Mouse (Mus musculus) hindbrain, embryonic 11.5 days (tissue): ENCODE measurements at regions not wholly inside any gene's neighbourhood (a gene's known extent, or its start where the extent isn't known, plus 50 kb on each side); places are given as distances from the start of the nearest gene placed in this dataset.

Source experiments
- ATAC-seq: fragments of 200-750 bp; cut with Nextera tagmentation; 2 replicates; pipeline ENCODE4 v1.8.0; 2017; ENCODE audit warnings: mild to moderate bottlenecking, moderate TSS enrichment, moderate library complexity; ENCODE audit not compliant: low FRiP score
- DNase-seq: peaks from one replicate; pipeline ENCODE4 v3.0.0-alpha.2; 2015; ENCODE audit warnings: low spot score
- H3K27ac ChIP-seq: fragments of 300-500 bp; sonication (generic); 2 replicates; pipeline ENCODE4 v1.5.1; 2014; ENCODE audit warnings: mild to moderate bottlenecking, low read depth, low read length
- H3K27me3 ChIP-seq: fragments of 300-500 bp; sonication (generic); 2 replicates; pipeline ENCODE4 v1.6.1; 2014; ENCODE audit warnings: mild to moderate bottlenecking, low read length, moderate library complexity, mixed read lengths; ENCODE audit not compliant: control insufficient read depth, insufficient read depth
- H3K36me3 ChIP-seq: fragments of 300-500 bp; sonication (generic); 2 replicates; pipeline ENCODE4 v1.6.1; 2014; ENCODE audit warnings: mild to moderate bottlenecking, low read length, moderate library complexity, mixed read lengths; ENCODE audit not compliant: control insufficient read depth, insufficient read depth
- H3K4me1 ChIP-seq: fragments of 300-500 bp; sonication (generic); replicated peaks from 2 replicates; pipeline ENCODE4 v1.6.1; 2014; ENCODE audit warnings: low read length, mixed read lengths; ENCODE audit not compliant: control insufficient read depth, insufficient read depth
- H3K4me2 ChIP-seq: fragments of 300-500 bp; sonication (generic); replicated peaks from 2 replicates; pipeline ENCODE4 v1.6.1; 2014; ENCODE audit warnings: mild to moderate bottlenecking, low read depth, low read length
- H3K4me3 ChIP-seq: fragments of 300-500 bp; sonication (generic); 2 replicates; pipeline ENCODE4 v1.5.1; 2014; ENCODE audit warnings: low read depth, low read length
- H3K9ac ChIP-seq: fragments of 300-500 bp; sonication (generic); 2 replicates; pipeline ENCODE4 v1.6.1; 2014; ENCODE audit warnings: low read depth, low read length
- H3K9me3 ChIP-seq: fragments of 300-500 bp; sonication (generic); 2 replicates; pipeline ENCODE4 v1.6.1; 2016; ENCODE audit warnings: low read length; ENCODE audit not compliant: control insufficient read depth
- WGBS: fragments of 180-500 bp; shearing (Covaris S2); extraction: QIAGEN DNeasy Blood & Tissue Kit; methylation state at CpG from one replicate; pipeline ENCODE4 v1.1.7; 2014; 5-methylcytosine and 5-hydroxymethylcytosine counted together

GRCm38 (mm10) chr1:194878440-194878839 lies 60.2 kb upstream of the Cd34 start:
- H3K9ac ChIP-seq = no peak overlapping the region
- H3K27ac ChIP-seq = no peak overlapping the region
- H3K36me3 ChIP-seq = no peaks in the 10 kb centered on the region
- no peak for DNase-seq
- 84% methylated on average over 2 of the region's 2 CpGs for WGBS
- no peaks in the 10 kb centered on the region for H3K27me3 ChIP-seq
- ATAC-seq = no peak
- no peaks in the 10 kb centered on the region for H3K9me3 ChIP-seq
- no peak overlapping the region for H3K4me2 ChIP-seq
- H3K4me1 ChIP-seq = 0 out of 2 replicates have a peak, but pooled peaks cover 2% of the 10 kb centered on the region
- H3K4me3 ChIP-seq = no peak overlapping the region

- DNase-seq = peak; percentile 94
- Histone ChIP-seq H3K4me2 (no peak overlapping the region), H3K4me1 (0 out of 2 replicates have a peak, but pooled peaks cover 2% of the 10 kb centered on the region), H3K4me3 (no peak overlapping the region), H3K27me3 (no peaks in the 10 kb centered on the region), H3K36me3 (no peaks in the 10 kb centered on the region), H3K9me3 (no peaks in the 10 kb centered on the region), H3K27ac (no peak overlapping the region), H3K9ac (no peak overlapping the region)
- ATAC-seq = peak; percentile 94
- 24% methylated on average over 22 of the region's 22 CpGs for WGBS
Measured at GRCm38 (mm10) chr1:194879324-194880233, 59.0 kb upstream of the Cd34 start.

GRCm38 (mm10) chr1:194881556-194882223 lies 56.9 kb upstream of the Cd34 start:
- no peak overlapping the region for H3K9ac ChIP-seq
- 0 out of 2 replicates have a peak, but pooled peaks cover 2% of the 10 kb centered on the region for H3K4me1 ChIP-seq
- no peaks in the 10 kb centered on the region for H3K27me3 ChIP-seq
- no peaks in the 10 kb centered on the region for H3K36me3 ChIP-seq
- H3K4me3 ChIP-seq = no peak overlapping the region
- DNase-seq = no peak
- H3K9me3 ChIP-seq = no peaks in the 10 kb centered on the region
- no peak overlapping the region for H3K4me2 ChIP-seq
- H3K27ac ChIP-seq = no peak overlapping the region
- no peak for ATAC-seq

GRCm38 (mm10) chr1:194885071-194885686 lies 53.4 kb upstream of the Cd34 start:
- ATAC-seq = no peak
- Histone ChIP-seq H3K27ac (no peak overlapping the region), H3K9me3 (no peaks in the 10 kb centered on the region), H3K4me3 (no peak overlapping the region), H3K4me1 (no peaks in the 10 kb centered on the region), H3K27me3 (no peaks in the 10 kb centered on the region), H3K4me2 (no peak overlapping the region), H3K9ac (no peak overlapping the region), H3K36me3 (no peaks in the 10 kb centered on the region)
- no peak for DNase-seq
- 70% methylated on average over 5 of the region's 5 CpGs for WGBS

GRCm38 (mm10) chr1:194885687-194886077 lies 52.9 kb upstream of the Cd34 start:
- no peak overlapping the region for H3K27ac ChIP-seq
- no peak overlapping the region for H3K4me3 ChIP-seq
- H3K9me3 ChIP-seq = no peaks in the 10 kb centered on the region
- no peaks in the 10 kb centered on the region for H3K36me3 ChIP-seq
- no peaks in the 10 kb centered on the region for H3K27me3 ChIP-seq
- DNase-seq = no peak
- no peak for ATAC-seq
- H3K9ac ChIP-seq = no peak overlapping the region
- no peak overlapping the region for H3K4me2 ChIP-seq
- H3K4me1 ChIP-seq = no peaks in the 10 kb centered on the region
- WGBS = 86% methylated on average over 5 of the region's 5 CpGs
